Mouse (Mus musculus) heart, embryonic 16.5 days (tissue): Measurements from ENCODE around the gene Pigl. TPM values are rescaled to one million over a fixed set of nuclear protein-coding genes. Genes with fewer than 3 reads are reported as not detected.

Experiments used
- ATAC-seq: fragments of 200-750 bp; cut with Nextera tagmentation; replicated peaks from 2 replicates; pipeline ENCODE4 v1.8.0; 2017; ENCODE audit warnings: moderate number of reproducible peaks; ENCODE audit not compliant: insufficient read depth, low FRiP score; ENCODE audit errors: extremely low read depth
- H3K27ac ChIP-seq: fragments of 300-500 bp; sonication (generic); 2 replicates; pipeline ENCODE4 v1.5.1; 2014; ENCODE audit warnings: mild to moderate bottlenecking, low read length, control low read depth, moderate library complexity
- H3K27me3 ChIP-seq: fragments of 300-500 bp; sonication (generic); 2 replicates; pipeline ENCODE4 v1.6.1; 2014; ENCODE audit warnings: low read length, mixed read lengths; ENCODE audit not compliant: control insufficient read depth, insufficient read depth
- H3K36me3 ChIP-seq: fragments of 300-500 bp; sonication (generic); 2 replicates; pipeline ENCODE4 v1.6.1; 2014; ENCODE audit not compliant: control insufficient read depth, insufficient read depth
- H3K4me1 ChIP-seq: fragments of 300-500 bp; sonication (generic); 2 replicates; pipeline ENCODE4 v1.6.1; 2014; ENCODE audit warnings: low read length, mixed read lengths; ENCODE audit not compliant: control insufficient read depth, insufficient read depth
- H3K4me2 ChIP-seq: fragments of 300-500 bp; sonication (generic); 2 replicates; pipeline ENCODE4 v1.6.1; 2014; ENCODE audit warnings: low read depth, mild to moderate bottlenecking, control low read depth, low read length
- H3K4me3 ChIP-seq: fragments of 300-500 bp; sonication (generic); 2 replicates; pipeline ENCODE4 v1.5.1; 2014; ENCODE audit warnings: mild to moderate bottlenecking, control low read depth, low read length
- H3K9ac ChIP-seq: fragments of 300-500 bp; sonication (generic); 2 replicates; pipeline ENCODE4 v1.6.1; 2014; ENCODE audit warnings: low read length, control low read depth
- H3K9me3 ChIP-seq: fragments of 300-500 bp; sonication (generic); replicated peaks from 2 replicates; pipeline ENCODE4 v1.6.1; 2016; ENCODE audit warnings: low read length; ENCODE audit not compliant: control insufficient read depth
- WGBS: fragments of 180-500 bp; shearing (Covaris S2); extraction: QIAGEN DNeasy Blood & Tissue Kit; methylation state at CpG from one replicate; pipeline ENCODE4 v1.1.7; 2014; 5-methylcytosine and 5-hydroxymethylcytosine counted together
- polyA plus RNA-seq: library from polyadenylated mRNA; unstranded; fragments of >200 nt; fragmentation: Nextera tagmentation; extraction: Ambion mirVana; gene quantifications from 2 replicates; pipeline ENCODE4 v1.2.1, GENCODE M21; 2015

The Pigl gene
- 6.3 and 7.2 TPM in 2 replicates for polyA plus RNA-seq

DNA sequence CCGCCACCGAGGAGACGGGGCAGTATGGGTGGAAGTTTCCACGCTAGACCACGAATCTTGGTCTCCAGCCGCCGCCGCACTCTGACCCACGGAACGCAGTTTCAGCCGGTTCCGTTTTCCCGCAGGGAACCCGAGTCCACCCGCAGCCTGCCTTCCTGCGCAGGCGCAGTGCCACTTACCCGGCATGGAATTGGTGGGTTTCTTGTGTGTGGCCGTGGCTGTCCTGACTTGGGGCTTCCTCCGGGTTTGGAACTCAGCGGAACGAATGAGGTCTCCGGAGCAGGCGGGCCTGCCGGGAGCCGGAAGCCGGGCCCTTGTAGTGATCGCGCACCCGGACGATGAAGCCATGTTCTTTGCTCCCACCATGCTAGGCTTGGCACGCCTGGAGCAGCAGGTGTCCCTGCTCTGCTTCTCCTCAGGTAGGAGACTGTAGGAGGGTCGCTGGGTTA lies at the start of gene Pigl, which contains the start of gene Ncor1:
Gene Pigl, plus strand, starts transcription at position 185 of the 449 bp plus-strand sequence.
Gene Ncor1, minus strand, starts transcription at position 266 of the 449 bp plus-strand sequence.
- no peaks in the 10 kb centered on the region for H3K9me3 ChIP-seq
- peak within 1 kb of the TSS; percentile 97 for H3K4me2 ChIP-seq
- H3K9ac ChIP-seq, result peak within 1 kb of the TSS; percentile 99
- H3K27me3 ChIP-seq, result no peaks in the 10 kb centered on the region
- H3K27ac ChIP-seq, result peak within 1 kb of the TSS; percentile 99
- ATAC-seq, result peak; percentile 66
- H3K36me3 ChIP-seq, result no peaks in the 10 kb centered on the region
- under 1% methylated on average over 33 of the region's 33 CpGs for WGBS
- H3K4me1 ChIP-seq, result peaks cover 12% of the 10 kb centered on the region
- peak within 1 kb of the TSS; percentile 82 for H3K4me3 ChIP-seq

GRCm38 (mm10) chr11:62408848-62409247 lies 49.4 kb upstream of the Pigl start:
- no peaks in the 10 kb centered on the region for H3K9me3 ChIP-seq
- H3K27me3 ChIP-seq, result no peaks in the 10 kb centered on the region
- 84% methylated on average over 2 of the region's 2 CpGs for WGBS
- no peak for ATAC-seq
- no peaks in the 10 kb centered on the region for H3K4me1 ChIP-seq
- H3K4me2 ChIP-seq, result no peak overlapping the region
- no peak overlapping the region for H3K4me3 ChIP-seq
- no peak overlapping the region for H3K27ac ChIP-seq
- peaks cover 9% of the 10 kb centered on the region; the same call in 1 of the 2 replicates for H3K36me3 ChIP-seq
- no peak overlapping the region for H3K9ac ChIP-seq

- Histone ChIP-seq H3K4me1 (no peaks in the 10 kb centered on the region), H3K4me3 (no peak overlapping the region), H3K9ac (no peak overlapping the region), H3K27ac (no peak overlapping the region), H3K4me2 (no peak overlapping the region), H3K27me3 (no peaks in the 10 kb centered on the region), H3K36me3 (peaks cover 9% of the 10 kb centered on the region; the same call in 1 of the 2 replicates), H3K9me3 (no peaks in the 10 kb centered on the region)
- 100% methylated on average over 1 of the region's 1 CpGs for WGBS
- no peak for ATAC-seq
These were observed 48.6 kb upstream of the Pigl start for GRCm38 (mm10) chr11:62409611-62410010.

DNA sequence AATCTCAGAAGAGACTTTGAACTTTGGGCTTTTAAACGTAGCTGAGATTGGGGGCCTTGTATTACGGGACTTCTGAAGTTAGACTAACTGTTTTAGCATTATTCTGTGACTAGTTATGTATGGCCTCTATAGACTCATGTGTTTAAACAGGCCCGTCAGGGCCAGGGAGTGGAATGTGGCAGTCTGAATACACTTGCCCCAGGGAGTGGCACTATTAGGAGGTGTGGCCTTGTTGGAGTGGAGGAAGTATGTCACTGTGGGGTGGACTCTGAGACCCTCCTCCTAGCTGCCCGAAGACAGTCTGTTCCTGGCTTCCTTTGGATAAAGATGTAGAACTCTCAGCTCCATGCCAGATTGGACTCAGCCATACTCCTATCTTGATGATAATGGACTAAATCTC lies 43.2 kb upstream of the Pigl start:
- no peak overlapping the region for H3K9ac ChIP-seq
- ATAC-seq, result no peak
- H3K9me3 ChIP-seq, result no peaks in the 10 kb centered on the region
- H3K4me2 ChIP-seq, result no peak overlapping the region
- H3K4me1 ChIP-seq, result no peaks in the 10 kb centered on the region
- H3K4me3 ChIP-seq, result no peak overlapping the region
- H3K36me3 ChIP-seq, result peaks cover 14% of the 10 kb centered on the region
- 89% methylated on average over 4 of the region's 4 CpGs for WGBS
- H3K27me3 ChIP-seq, result no peaks in the 10 kb centered on the region
- no peak overlapping the region for H3K27ac ChIP-seq

DNA sequence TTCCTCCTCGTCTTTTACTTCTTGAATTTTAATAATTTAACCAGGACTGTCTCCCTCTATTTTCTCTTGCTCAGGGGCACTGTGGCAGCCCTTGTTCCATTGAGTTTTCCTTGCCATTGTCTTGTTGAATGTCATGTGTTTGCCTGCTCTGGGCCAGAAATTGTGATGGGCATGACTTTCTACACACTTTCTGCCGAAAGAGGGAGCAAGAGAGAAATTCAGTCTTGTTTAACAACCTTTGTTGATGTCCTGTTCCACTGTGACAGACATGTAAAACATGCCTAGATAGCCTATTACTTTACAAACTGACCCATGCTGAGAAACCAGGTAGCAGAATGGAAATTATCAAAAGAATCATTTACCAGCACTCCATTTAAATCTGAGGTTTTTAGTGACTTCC lies 33.7 kb upstream of the Pigl start:
- no peak for ATAC-seq
- Histone ChIP-seq H3K9me3 (no peaks in the 10 kb centered on the region), H3K9ac (no peak overlapping the region), H3K27ac (no peak overlapping the region), H3K4me1 (no peaks in the 10 kb centered on the region), H3K36me3 (peaks cover 19% of the 10 kb centered on the region), H3K4me3 (no peak overlapping the region), H3K4me2 (no peak overlapping the region), H3K27me3 (no peaks in the 10 kb centered on the region)
- 72% methylated on average over 2 of the region's 2 CpGs for WGBS

DNA sequence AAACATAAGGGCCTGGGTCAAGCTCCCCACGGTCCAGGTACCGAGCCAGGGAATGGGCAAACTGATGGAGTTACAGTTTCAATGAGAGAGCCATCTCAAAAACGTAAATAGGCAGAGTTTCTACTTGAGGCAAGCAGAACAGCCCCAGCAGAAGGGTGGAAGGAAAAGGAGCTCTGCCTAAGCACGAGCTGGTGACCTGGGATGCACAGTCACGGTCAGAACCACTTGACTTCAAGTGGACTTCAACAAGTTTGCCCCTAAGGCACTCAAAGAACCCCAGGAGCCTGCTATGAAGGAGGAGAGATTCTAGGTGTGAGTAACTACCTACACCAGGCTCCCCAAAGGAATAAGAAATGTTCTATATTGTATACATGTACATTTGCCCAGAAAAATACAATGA lies 32.0 kb upstream of the Pigl start:
- Histone ChIP-seq H3K27ac (no peak overlapping the region), H3K9me3 (no peaks in the 10 kb centered on the region), H3K27me3 (no peaks in the 10 kb centered on the region), H3K9ac (no peak overlapping the region), H3K36me3 (peaks cover 28% of the 10 kb centered on the region), H3K4me2 (no peak overlapping the region), H3K4me1 (no peaks in the 10 kb centered on the region), H3K4me3 (no peak overlapping the region)
- WGBS, result 50% methylated on average over 5 of the region's 5 CpGs
- no peak for ATAC-seq

- no peaks in the 10 kb centered on the region for H3K27me3 ChIP-seq
- no peaks in the 10 kb centered on the region for H3K9me3 ChIP-seq
- no peak overlapping the region for H3K9ac ChIP-seq
- peaks cover 29% of the 10 kb centered on the region for H3K36me3 ChIP-seq
- no peak for ATAC-seq
- WGBS, result 82% methylated on average over 2 of the region's 3 CpGs
- no peak overlapping the region for H3K4me2 ChIP-seq
- H3K4me1 ChIP-seq, result no peaks in the 10 kb centered on the region
- H3K27ac ChIP-seq, result no peak overlapping the region
- H3K4me3 ChIP-seq, result no peak overlapping the region
These were observed 31.2 kb upstream of the Pigl start for GRCm38 (mm10) chr11:62427105-62427504.

- Histone ChIP-seq H3K4me2 (no peak overlapping the region), H3K4me3 (no peak overlapping the region), H3K27ac (no peak overlapping the region), H3K9ac (no peak overlapping the region), H3K4me1 (no peaks in the 10 kb centered on the region), H3K9me3 (no peaks in the 10 kb centered on the region), H3K27me3 (no peaks in the 10 kb centered on the region), H3K36me3 (peaks cover 26% of the 10 kb centered on the region; the same call in 1 of the 2 replicates)
- no peak for ATAC-seq
- 93% methylated on average over 2 of the region's 2 CpGs for WGBS
These were observed 26.0 kb upstream of the Pigl start for GRCm38 (mm10) chr11:62432211-62432610.

DNA sequence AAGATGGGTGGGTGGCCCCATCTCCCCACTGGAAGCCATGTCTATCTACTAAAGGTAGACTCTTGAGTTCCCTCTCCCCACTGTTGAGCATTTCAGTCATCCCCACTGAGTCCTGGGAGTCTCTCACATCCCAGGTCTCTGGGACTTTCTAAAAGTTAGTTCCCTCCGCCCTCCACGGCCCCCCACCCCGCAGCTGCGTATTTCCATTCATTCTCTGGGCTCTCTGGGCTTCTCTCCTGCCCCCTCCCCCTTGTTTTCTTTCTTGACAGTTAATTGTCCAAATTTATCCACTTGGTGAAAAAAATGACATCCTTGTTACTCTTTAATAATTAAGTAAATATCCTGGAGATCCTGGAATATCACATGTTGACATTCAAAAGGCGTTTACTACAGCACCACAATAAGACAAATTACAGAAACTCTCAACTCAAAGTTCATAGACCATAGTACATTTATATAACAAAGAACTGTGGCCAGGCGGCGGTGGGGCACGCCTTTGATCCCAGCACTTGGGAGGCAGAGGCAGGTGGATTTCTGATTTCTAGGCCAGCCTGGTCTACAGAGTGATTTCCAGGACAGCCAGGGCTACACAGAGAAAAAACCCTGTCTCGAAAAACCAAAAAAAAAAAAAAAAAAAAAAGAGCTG lies 17.5 kb upstream of the Pigl start:
- 97% methylated on average over 9 of the region's 9 CpGs for WGBS

More for the DNA sequence above, 17.5 kb upstream of the Pigl start:
- Histone ChIP-seq H3K4me2 (no peak overlapping the region), H3K9ac (no peak overlapping the region), H3K36me3 (peaks cover 7% of the 10 kb centered on the region; the same call in 1 of the 2 replicates), H3K4me3 (no peak overlapping the region), H3K9me3 (no peaks in the 10 kb centered on the region), H3K27me3 (no peaks in the 10 kb centered on the region), H3K4me1 (peaks cover 2% of the 10 kb centered on the region; the same call in 1 of the 2 replicates), H3K27ac (no peak overlapping the region)
- no peak for ATAC-seq
